Mouse (Mus musculus) thymus, adult 2 months (tissue): ENCODE results near the gene Map2k1.

Experiments
- CTCF ChIP-seq: fragments of 200-500 bp; IDR thresholded peaks from 2 replicates; pipeline ENCODE4 v1.5.1; 2012; ENCODE audit warnings: mild to moderate bottlenecking, control low read depth, low read length, moderate library complexity, borderline replicate concordance; ENCODE audit not compliant: control insufficient read depth, poor library complexity, insufficient read depth; ENCODE audit errors: extremely low read depth
- POLR2A ChIP-seq: fragments of 200-500 bp; IDR thresholded peaks from 2 replicates; pipeline ENCODE4 v1.6.1; 2012; ENCODE audit warnings: mild to moderate bottlenecking, low read length, control low read depth, moderate library complexity; ENCODE audit not compliant: control insufficient read depth, poor library complexity, insufficient read depth; ENCODE audit errors: extremely low read depth

DNA sequence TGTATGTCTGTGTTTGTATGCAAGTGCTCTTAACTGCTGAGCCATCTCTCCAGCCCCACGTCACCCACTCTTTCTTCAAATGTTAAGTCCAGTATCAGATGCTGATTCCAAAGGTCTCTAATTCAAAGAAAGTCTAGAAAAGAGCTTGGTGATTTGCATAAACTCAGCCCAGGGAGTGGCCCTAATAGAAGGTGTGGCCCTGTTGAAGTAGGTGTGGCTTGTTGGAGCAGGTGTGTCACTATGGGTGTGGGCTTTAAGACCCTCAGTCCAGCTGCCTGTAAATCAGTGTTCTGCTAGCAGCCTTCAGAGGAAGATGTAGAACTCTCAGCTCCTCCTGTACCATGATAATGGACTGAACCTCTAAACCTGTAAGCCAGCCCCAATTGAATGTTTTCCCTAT lies 13.8 kb upstream of the Map2k1 start:
- TF ChIP-seq CTCF: no peak
- no peak for TF ChIP-seq POLR2A
